Mouse (Mus musculus) MN1 (cell line): ENCODE data around the gene Parp4.

Source experiments
- DNase-seq: peaks from one replicate; pipeline ENCODE4 v3.0.0-alpha.2; 2016; ENCODE audit warnings: low spot score

Gene Parp4

GRCm38 (mm10) chr14:56575416-56575815 is at the start of gene Parp4, which contains the start of gene Cenpj:
Parp4 (plus strand) TSS chr14:56575619.
Cenpj (minus strand) TSS chr14:56575425.
- DNase-seq, result peak; percentile 92

GRCm38 (mm10) chr14:56530788-56531187 is 44.6 kb upstream of the Parp4 start:
- DNase-seq, result no peak

DNA sequence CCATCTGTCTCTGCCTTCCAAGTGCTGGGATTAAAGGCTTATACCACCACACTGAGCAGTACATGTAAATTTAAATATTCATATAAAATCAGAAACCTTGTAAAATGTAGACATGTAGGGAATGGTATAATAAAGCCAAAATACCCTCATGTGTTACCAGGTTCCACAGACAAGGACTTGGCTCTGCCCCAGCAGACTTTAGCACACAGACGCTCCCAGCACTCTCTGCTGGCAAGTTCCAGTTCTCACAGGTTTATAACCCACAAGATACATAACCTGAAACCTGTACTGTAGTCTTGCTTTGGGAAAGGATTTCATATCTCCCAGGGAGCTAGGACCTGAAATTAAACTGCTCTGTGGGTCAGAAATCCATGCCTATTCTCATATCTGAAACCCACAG is 30.5 kb upstream of the Parp4 start:
- DNase-seq, result no peak

DNA sequence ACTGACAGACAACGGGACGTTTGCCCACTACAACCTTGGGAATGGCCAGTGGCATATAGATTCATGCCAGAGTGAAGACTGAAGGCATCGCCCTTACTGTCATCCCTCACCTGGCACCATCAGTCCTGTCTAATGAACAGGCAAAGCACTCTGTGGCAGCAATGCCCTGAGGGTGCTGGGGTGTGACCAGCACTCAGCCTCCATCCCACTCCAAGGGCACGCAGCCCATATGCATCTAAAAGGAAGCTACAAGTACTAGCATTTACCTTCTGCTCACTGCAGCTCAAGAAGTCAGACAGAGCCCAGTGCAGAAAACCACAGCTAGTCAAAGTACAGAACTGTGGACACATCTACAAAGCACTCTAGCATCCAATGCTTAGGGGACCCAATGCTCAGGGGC is 29.9 kb upstream of the Parp4 start:
- DNase-seq, result no peak

DNA sequence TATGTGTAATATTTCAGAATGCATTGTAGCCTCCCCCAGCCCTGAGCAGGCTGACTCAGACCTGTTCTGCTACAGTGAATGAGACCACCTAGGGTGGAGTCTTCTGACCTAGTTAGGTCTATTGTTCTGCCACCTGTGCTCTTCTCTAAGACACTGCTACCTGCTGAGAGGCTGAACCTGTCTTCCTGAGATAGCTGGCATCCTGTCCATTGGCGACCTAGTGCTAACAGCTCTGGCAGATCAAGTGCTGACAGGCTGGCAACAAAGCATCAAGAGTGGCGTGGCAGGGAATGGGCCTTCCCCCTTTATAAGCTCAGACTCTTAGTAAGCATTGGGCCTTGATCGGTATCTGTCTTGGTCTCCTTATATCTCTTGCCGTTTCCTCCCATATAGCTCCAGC is 24.5 kb upstream of the Parp4 start:
- no peak for DNase-seq

- DNase-seq, result no peak
Measured at GRCm38 (mm10) chr14:56552924-56553323, 22.5 kb upstream of the Parp4 start.

DNA sequence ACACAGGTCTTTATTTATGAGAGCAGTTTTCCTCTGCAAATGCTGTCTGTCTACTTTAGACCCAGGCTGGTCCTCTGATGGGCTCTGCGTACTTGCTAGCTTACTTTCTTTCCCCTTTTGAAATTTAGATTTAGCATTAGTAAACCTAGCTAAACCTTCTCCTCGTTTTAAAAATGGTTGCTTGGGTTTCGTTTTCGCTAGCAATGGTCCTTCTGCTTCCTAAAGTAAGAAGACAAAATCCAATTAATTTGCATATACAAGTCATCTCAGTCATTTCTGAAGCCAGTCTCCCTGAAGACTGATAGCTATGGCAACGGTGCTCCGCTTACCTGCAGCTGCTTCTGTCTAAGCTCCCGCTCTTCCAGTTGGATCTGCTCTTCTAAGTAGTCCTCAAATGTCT is 22.1 kb upstream of the Parp4 start:
- DNase-seq, result no peak

- no peak for DNase-seq
Measured at GRCm38 (mm10) chr14:56554716-56555115, 20.7 kb upstream of the Parp4 start.

DNA sequence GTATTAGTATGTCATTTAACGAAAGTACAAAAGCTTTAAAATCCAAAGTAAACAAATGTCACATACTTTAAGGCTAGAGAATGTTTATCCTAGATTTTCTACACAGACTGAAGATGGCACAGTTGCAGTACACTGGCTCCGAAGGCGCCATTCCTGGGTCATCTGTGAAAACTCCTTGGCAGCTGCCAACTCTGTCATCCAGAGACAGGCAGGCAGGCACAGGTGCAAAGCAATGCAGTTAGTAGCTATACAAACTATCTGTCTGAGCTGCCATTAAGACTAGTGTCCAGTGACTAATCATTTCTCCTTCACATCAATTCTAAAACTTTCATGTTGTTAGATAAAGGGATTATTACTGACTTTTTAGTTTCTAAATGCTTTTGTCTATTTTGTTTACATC is 16.3 kb upstream of the Parp4 start:
- no peak for DNase-seq

GRCm38 (mm10) chr14:56567476-56567875 is 7.9 kb upstream of the Parp4 start:
- DNase-seq, result no peak

DNA sequence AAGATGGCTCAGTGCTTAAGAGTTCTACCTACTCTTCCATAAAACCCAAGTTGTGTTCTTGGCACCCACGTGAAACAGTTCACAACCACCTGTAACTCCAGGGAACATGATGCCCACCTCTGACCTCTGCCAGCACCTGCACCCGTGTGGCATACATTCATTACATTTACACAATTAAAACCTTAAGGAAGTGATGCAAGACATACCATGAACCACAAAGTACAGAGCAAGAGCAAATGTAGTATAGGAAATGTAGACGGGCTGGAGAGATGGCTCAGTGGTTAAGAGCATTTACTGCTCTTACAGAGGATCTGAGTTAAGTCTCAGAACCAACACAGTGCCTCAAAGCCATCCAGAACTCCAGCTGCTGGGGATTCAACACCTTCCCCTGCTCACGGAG is 6.4 kb upstream of the Parp4 start:
- no peak for DNase-seq

DNA sequence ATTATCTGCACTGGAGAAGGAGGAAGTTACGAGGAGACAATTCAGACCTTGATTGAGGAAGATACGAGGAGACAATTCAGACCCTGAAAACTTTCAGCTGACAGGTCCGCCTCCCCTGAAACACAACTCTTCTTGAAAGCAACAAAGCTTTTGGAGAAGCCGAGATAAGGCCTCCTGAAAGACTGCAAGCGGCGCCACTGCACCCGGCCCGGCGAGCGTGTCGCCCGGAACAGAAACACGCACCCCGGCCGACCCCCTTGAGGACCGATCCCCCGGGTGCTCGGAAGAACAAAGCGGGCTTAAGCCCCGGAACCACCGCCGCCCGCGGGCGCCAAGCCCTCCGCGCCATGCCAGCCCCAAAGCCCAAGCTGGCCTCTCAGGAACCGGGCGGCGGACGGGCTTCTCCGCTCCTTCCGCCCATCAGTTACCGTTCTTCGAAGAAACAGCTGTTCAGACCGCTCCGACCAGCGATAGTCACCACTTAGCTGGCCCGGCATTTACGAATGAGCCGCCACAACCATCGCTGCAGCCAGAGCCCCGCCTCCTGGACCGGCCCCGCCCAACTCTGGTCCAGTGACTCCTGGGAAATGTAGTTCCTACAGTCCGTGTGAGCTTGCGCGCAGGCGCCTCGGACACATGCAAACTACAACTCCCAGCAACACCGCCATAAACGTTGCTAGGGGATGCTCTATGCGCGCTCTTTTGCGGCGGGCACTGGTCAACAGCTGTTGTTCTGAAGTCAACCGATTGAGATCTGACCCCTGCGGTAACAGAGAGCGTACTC is 3.9 kb upstream of the Parp4 start:
- peak; percentile 97 for DNase-seq

DNA sequence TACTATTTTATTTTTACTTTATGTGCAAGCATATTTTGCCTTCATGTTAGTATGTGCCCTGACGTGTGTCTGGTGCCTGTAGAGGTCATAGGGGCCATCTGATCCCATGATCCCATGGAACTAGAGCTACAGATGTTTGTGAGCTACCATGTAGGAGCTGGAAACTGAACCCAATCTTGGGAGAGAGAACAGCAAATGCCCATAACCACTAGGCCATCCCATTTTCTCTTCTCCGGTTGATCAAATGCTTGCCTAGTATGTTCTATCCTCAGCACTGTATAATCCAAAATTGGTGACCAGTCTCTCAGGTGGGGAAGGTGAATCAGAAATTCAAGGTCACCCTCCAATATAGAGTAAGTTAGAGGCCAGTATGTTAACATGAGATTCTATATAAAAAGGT is 2.9 kb upstream of the Parp4 start:
- no peak for DNase-seq

DNA sequence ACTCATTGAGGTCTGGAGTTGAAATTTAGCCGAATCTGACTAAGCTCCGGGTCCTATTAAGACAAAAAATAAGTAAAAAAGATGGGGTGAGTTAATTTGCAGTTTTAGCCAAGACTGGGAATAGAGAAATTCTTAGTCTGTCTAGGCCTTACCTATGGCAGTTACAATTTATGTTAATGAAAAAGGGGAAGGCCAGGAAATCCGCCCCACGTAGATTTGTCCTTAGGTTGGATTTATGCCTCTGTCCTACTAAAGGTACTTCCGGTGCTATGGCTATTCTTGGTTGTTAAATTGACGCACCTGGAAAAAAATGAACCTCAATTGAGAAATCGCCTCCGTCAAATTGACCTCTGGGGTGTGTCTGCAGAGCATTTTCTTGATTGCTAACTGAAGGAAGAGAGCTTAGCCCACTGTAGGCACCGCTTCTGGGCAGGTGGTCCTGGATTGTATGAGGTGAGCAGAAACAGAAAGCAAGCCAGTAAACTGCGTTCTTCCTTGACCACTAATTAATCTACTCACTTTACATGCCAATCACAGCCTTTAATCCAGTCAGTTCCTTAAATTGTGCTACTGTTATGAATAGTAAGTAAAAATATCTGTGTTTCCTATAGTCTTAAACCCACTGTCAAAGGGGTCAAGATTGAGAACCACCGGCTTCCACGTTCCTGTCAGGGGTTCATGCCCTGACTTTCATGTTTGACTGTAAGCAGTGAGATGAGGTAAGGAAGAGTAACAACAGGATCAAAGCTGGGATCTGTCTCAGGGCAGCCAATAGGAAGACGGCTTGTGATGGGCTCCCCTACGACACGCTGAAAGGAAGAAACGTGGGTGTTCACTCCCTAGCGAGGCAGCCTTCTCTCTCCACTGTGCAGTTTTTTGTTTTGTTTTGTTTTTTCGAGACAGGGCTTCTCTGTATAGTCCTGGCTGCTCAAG is 816 bp downstream of the Parp4 start:
- no peak for DNase-seq

DNA sequence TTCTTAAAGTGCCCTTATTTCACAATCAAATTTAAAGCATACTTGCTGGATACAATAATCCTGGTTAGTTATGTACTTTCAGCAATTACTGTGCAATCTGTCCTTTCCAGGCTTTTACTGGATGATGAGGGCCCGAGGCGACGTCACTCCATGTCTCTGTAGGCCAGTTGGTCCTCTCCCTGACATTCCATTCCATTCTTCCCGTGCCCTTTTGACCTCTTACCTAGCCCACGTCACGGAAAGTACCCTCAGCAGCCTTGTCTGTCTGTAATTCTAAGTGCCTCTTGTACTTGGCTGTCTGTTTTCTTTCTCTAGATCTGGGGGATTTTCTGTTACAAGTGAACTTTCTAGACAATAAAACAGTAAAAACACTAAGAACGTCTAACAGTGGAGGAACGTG is 3.6 kb downstream of the Parp4 start:
- no peak for DNase-seq

DNA sequence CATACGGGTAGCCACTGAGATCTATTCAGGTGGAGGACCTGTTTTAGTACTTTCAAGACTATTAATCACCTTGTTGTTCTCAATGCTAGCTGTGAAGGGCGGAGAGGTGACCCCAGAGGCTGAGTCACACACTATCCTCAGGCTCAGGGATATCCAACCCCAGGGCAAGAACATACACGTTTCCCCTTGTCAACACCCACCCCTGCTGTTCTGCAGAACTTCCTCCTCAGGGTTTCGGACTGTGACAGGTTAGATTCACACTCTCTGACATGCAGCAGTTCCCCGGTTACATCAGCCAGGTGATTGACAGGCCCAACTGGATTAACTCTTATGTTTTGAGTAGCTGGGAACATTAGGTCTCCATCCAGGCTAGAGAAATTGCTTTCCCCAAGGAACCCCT is 5.7 kb downstream of the Parp4 start:
- no peak for DNase-seq

GRCm38 (mm10) chr14:56582294-56582693 is 6.9 kb downstream of the Parp4 start:
- no peak for DNase-seq

- no peak for DNase-seq
Measured at GRCm38 (mm10) chr14:56592191-56592590, 16.8 kb downstream of the Parp4 start.

DNA sequence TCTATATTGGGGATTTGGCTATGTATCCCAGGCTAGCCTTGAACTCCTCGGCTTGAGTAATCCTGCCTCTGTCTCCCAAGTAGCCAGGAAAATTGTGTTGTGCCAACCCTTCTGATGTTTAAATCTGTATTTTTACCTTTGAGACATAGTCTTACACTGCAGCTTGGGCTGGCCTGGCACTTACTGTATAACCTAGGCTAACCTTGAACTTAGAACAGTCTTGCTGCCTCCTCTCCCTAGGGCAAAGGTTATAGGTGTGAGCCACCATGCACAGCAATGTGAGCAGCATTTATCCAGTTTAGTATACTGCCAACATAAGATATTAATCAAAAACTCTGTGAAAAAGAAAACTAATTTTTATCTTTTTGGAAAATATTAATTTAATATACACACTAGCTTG is 19.4 kb downstream of the Parp4 start:
- no peak for DNase-seq

DNA sequence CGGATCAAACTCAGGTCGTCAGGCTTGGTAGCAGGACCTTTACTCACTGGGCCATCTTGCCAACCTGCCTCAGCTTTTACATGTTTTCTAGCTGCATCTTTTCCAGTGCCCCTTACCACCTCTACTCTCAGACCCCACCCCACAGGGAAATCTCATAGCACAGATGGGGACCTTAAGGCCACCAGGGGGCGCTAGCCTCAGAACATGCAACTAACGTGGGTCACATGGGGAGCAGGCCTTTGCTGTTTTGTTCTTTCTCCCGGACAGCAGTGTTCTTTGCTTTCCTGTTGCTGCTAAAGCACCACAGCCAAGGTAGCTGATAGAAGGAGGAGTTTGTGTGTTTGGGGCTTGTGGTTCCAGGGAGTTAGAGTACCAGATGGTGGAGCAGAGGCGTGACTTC is 23.3 kb downstream of the Parp4 start:
- peak; percentile 15 for DNase-seq

- DNase-seq, result no peak
Measured at GRCm38 (mm10) chr14:56602069-56602468, 26.6 kb downstream of the Parp4 start.

DNA sequence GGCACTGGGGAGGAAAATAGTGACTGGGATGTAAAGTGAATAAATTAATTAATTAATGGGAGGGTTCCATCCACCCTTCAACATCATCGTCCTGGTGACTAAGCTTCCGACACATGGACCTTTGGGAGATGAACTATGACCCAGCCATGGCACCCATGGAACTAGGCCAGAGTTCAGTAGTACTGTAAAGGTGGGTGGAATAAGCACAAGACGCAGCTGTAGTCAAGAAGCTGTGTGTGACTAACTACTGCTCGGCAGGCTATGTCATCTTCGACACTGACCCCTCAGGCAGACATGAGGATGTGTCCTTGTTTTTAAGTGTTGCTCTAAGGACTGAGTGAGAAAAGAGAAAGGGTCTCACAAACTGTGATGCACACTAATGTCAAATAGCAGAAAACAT is 29.0 kb downstream of the Parp4 start:
- no peak for DNase-seq

DNA sequence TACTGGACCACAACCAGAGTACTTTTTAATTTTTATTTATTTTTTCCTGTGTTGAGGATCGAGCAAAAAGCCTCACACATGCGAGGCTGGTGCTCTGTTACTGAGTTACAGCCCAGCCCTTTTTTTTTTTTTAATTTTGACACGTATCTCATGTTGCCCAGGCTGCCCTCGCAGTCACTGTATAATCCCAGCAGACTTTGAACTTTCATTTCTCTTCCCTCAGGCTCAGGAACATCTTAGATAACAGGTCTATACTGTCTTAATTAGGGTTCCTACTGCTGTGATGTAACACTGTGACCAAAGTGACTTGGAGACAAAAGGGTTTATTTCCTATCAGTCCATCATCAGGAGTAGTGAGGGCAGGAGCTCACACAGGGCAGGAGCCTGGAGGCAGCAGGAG is 29.7 kb downstream of the Parp4 start:
- DNase-seq, result no peak
